Mouse (Mus musculus) heart, postnatal 4 days (tissue): Measurements from ENCODE around the gene Speer3. TPM values are rescaled to one million over a fixed set of nuclear protein-coding genes. Genes with fewer than 3 reads are reported as not detected.
"Not testable (repeated sequence)": the region's sequence is repeated elsewhere in the genome, so short reads cannot be mapped to it uniquely, and the experiment has no call there.

Source experiments
- DNase-seq: peaks from one replicate; pipeline ENCODE4 v3.0.0; 2021
- total RNA-seq, 2 experiments: library from RNA; stranded (reverse); gene quantifications; 2 replicates each; pipeline ENCODE4 v1.2.3; 2021

Speer3 gene
- total RNA-seq = not detected

DNA sequence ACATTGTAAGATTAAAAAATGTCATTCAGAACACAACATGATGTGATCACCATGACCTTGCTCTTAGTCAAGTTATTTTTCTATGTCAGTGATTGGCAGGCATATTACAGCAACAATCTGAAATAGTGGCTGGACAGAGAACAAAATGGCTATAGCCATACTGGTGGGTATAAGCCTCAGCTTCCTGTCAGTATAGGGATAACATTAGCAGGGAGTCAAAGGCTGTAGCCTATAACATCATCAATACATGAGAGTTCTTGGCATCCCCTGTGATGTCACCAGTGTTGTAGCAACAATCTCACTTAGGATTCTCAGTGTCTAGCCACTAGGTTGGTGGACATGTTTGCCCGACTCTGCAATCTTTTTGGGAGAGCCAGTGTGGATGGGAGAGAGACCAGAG lies at the start of gene Speer3:
Gene Speer3, plus strand, starts transcription at position 301 of the 400 bp plus-strand sequence.
- no peak for DNase-seq

DNA sequence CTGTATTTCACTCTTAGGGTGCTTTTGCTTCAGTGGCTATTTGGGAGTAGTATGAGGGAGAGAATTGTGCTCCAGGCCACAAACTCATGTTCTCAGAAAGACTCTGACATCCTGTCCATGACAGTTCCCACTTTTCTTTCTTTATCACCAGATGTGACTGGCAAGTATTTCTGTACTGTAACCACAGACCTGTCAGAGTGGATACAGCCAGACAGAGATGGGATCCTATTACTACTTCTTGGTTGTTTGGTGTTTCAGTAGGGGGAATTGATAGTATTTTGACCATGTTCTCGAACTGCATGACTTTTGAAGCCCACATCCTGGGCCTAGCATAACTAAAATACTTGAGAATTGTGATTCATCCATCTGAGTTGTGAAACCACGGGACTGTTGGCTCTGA lies 19.1 kb downstream of the Speer3 start:
- DNase-seq = not testable (repeated sequence)

DNA sequence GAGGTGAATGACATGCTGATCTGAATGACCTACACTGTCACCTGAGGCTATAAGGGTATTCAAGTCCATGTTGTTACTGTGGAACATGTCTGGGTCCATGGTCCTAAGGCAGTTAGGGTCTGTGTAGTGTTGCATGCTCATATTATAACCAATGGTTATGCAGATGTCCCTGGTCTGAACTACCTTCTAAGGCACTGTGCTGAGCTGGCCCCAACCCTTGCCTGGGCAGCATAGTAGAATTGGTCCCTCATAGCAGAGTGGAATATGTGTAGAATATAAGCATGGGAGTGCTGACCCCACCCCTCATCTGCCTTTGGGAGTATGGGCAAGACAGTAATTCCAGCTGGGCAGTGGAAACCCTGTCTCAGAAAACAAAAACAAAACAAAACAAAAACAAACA lies 33.7 kb downstream of the Speer3 start:
- no peak for DNase-seq

DNA sequence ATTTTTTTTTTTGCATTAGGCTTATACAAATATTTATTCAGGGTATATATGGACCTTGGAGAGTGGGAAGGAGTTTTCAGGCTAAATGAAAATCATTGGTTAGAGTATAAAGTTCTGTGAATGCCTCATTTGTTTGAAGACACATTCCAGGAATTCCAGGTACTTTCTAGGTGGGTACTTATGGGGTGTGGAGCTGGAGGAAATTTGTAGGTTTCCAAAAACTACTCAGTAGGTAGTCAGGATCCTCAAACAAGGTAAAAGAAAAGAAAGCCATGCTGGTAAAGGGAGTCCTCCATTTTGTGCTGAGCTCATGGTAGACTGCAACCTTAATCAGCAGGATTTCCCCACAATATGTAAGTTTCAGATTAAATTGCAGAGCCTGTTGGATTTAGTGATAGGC lies 35.3 kb downstream of the Speer3 start:
- no peak for DNase-seq

DNA sequence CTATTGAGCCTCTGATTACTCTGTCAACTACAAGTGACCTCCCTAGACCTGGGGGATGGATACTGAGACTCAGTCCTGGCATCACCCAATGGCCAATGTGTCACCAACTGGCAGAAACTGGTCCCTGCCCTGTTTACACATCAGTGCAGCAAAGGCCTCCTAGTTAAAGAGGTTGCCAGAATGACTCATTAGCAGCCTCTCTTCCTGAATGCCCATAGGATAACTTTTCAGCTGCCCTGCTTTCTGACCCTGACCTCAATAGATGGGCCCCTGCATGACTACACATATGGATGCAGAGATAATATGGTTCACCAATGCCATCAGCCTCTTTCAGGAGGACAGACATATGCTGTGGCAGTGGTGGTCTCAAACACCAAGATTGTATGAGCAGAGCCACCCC lies 52.9 kb downstream of the Speer3 start:
- DNase-seq = no peak

Other genes with a start within 250 kb of the Speer3 start
- gene Sema3e, start 233.7 kb downstream of the Speer3 start, total RNA-seq = under 1 TPM; 0.31 to 0.34 TPM